Mouse (Mus musculus) gastrocnemius, adult 8-10 months (tissue): Measurements from ENCODE around the gene Snrnp25. TPM values are rescaled to one million over a fixed set of nuclear protein-coding genes. Genes with fewer than 3 reads are reported as not detected.

Experiments used
- DNase-seq, 2 experiments: peaks; one replicate each; pipeline ENCODE4 v3.0.0; 2022; ENCODE audit warnings: low spot score in 2 of 2
- total RNA-seq, 4 experiments: library from RNA; stranded (reverse); gene quantifications; 2 replicates each; pipeline ENCODE4 v1.2.4; 2022

The Snrnp25 gene
- total RNA-seq, 4 experiments from 2014 or later: 9.4 to 12.5 (median 10.0) TPM

DNA sequence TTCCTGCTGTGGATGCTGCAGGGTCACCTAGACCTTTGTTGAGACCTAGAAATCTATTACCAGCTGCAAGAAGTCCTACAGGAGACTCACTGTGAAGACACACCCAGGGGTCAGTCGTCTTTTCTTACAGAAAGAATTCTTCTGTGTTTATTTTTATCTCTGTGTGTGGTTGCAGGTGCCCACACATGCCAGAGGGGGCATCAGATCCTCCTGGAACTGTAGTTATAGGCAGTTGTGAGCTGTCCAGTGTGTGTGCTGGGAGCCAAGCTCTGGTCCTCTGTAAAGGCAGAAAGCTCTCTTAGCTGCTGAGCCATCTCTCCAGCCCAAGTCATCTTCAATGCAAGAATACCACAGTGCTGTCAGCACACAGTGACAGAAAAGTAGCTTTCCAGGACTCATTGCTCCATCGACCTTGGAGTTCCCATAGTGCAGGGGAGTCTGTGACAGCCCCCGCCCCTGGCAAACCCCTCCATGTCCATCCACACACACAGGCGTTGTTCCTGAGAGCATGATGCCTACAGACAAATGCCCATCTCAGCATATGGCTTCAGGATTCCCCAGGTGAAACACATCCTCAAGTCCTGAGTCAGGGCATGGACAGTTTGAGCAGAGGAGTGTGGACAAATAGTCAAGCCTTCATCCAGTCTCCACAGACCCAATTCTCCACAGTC lies 18.2 kb downstream of the Snrnp25 start:
- no peak for DNase-seq

DNA sequence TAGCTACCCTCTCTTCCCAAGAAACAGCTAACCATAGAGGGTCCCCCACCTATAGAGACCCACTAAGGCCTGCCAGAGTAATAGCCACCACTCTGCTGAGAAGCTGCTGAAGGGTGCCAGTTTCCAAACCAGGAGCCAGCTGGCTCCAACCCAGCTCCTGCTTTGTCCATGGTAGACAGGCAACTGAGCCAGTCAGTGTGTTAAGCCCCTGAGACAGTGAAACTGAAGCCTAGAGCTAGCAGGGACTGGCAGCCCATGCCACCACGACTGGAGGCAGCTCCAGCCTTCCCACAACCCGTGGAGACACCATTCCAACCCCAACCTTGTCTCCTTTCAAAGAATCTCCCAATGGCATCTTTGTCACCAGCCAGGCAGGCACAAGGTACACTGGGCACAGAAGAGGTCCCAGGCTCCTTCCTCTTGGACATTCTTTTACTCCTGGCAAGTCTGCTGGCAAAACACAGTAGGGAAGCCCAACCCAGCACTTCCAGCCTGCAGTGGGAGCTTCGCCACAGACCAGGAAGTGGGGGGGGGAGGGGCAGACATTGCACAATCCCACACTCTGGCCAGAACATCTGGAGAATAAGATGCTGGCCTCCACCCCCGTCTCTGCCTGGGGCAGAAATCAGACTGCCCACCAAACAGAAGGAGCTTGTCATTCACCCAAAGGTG lies 19.4 kb downstream of the Snrnp25 start:
- peak; percentile 82 to 85 for DNase-seq

DNA sequence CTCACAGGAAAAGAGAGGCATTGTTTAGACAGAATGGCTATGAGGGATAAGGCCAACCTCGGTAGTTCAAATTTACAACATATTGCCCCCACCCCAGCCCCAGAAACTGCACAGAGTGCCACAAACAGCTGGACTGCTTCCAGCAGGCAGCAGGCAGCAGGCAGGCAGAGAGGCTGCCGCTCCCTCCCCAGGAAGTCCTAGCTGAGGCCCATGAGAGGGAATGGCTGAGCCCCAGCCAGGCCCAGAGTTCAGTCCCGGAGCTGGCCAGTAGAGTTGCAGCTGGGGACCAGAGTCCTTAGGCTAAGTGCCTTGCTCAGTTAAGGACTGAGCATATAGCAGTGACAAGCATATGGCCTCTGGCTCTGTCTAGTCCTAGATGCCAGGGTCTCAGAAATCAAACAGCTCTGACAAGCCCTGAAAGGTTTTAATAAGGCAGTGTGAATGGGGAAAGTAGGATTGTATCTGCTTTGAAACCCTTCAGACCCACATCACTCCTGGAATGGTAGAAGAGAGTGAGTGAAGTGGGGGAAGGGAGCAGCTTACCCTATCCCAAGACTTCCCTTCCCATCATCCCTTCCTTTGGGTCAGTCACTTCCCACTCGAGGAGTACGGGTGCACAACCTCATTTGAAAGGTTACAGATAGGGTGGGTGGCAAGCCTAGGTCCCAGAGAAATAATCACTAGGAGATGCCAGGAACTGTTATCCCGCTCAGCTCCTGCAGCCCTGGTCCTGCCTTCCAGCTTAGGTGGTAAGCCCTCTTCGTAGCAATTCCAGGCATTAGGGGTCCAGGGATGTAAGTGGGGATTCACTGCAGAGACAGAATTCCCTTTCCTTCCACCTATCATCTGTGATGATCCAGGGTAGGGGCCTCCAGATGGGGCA lies 20.2 kb downstream of the Snrnp25 start:
- peak in 1 of 2 experiments; percentile 41 for DNase-seq

DNA sequence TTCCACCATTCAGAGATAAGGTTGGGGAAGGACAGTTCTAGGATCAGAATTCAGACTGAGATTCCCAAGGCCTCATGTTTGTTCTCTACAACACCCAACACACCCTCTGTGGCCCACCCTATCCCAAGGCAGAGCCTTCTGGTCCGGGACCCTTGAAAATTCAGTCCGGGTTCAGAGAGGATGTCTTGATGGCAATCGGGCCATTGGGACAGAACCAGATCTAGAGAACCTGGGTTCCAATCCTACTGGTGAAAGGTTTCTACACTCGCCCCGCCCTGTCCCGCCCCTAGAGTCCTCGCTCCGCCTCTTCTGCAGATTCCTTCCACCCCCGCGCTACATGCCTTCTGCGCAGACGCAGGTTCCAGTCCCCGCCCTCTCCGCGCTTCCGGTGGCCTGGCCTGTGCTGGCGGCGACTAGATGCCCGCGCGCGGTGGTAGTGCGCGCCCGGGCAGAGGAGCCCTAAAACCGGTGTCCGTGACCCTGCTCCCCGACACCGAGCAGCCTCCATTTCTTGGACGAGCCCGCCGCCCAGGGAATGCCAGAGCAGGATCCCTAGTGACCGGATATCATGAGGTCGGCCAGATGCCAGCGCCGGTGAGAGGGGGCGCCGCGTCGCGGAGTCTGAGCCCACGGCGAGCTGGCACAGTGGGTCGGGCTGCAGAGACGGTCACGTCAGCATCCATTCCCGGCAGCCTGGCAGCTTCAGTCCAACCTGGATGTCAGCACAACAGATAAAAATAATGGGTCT lies 21.1 kb downstream of the Snrnp25 start, which contains the start of gene Mpg:
TSS of gene Mpg (plus strand) at position 382 of the 748 bp plus-strand sequence.
- peak; percentile 69 to 86 for DNase-seq

DNA sequence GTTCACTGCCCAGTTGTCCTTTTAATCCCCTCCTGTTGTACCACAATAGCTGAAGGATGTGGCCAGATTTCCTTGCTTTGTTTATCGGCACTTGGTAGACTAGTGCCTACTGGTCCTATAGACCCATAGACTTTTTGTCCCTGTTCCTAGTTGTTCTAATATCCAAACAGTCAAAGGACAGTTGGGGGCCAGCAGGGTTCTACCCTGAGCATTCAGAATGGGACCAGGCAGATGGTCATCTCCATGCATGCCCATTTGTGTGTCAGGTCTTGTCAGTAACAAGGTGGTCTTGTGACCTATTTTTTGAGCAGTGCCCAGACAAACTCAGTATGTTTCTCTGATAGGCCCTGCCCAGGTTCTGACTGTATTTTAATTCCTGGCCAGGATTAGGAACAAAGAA lies 21.8 kb downstream of the Snrnp25 start:
- DNase-seq: no peak

DNA sequence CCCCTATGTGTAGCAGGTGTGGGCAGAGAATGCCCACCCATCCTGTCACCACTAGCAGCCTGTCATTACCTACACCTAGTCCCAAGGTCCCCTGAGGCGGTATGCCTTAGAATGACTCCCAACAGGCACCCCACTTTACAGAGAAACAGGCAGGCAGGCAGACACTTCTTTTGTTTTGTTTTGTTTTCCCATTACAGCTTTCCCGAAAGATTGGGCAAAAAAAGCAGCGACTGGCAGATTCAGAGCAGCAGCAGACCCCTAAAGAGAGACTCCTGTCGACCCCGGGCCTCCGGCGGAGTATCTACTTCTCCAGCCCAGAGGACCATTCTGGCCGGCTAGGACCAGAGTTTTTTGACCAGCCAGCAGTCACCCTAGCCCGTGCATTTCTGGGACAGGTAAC lies 22.3 kb downstream of the Snrnp25 start:
- DNase-seq: no peak

DNA sequence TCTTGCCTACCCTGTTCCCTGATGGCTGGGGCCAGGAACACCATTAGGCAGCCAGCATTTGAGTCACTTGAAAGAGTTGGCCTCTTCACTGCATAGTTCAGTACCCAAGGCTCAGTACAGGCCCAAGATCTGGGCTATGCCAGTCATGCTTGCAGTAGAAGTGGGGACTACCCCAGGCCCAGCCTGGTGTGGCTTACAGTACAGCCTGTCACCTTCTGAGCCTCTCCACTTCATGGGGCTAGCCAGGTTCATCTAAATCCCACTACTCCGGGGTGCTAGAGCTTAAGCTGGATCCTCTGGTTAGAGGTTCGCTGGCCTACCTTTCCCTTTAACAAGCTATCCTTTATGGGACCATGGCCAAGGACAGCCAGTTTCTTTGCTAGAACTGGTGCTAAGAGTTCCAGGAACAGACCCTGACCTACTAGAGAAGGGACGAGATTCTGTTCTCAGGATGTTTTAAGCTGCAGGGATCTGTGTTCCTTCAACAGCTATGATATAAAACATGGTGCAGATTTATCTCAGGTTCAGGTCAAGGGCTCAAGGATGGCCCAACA lies 23.2 kb downstream of the Snrnp25 start:
- DNase-seq: no peak

DNA sequence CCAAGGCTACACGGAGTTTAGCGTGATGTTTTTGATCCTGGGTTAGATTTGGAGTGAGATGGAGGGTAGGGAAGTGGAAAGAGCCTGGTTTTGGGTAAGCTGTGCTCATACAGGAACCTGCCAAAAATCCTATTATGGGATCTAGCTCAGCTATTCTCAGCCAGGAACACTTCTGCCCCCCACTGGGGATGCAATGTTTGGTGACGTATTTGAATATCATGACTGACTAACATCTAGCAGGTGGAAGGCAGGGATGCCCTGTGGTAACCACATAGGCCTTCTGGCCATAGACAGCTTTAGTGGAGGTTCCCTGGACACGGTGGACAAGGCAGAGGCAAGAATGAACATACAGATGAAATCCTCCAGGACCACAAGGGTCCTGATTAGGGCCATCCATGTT lies 25.0 kb downstream of the Snrnp25 start:
- DNase-seq: no peak

DNA sequence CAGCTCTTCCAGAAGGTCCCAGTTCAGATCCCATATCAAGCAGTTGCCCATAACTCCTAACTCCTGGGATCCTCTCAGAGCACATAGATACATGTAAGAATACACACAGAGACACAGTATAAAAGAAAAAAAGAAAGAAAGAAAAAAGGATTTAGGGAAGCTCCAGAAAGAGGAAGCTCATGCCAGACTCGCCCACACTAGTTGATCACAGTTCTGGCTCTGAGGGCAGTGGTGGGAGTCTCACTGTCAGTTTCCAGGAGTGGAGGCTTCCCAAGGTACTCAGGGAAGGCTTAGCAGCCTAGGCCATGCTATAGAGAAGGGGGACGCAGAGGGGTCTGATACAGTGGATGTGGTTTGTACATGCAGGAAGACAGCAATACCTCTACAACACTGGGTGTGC lies 25.9 kb downstream of the Snrnp25 start:
- DNase-seq: no peak

DNA sequence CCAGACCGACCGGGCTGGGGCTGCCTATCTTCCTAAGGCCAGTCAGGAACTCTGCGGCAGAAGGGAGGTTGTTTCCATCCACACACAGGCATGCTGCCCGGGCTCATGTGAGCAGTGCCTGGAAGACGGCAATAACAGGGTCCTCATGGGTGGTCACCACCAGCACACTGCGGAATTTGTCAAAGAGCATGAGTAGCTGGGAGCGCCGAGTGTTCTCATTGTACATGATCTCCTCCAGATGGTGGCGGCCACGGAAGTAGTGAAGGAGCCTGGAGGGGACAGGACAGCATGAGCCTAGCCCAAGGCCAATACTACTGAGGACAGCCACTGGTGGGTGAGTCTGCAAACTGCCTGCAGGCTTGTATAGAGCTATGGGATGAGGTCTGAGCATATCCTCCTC lies 27.6 kb downstream of the Snrnp25 start:
- DNase-seq: no peak

DNA sequence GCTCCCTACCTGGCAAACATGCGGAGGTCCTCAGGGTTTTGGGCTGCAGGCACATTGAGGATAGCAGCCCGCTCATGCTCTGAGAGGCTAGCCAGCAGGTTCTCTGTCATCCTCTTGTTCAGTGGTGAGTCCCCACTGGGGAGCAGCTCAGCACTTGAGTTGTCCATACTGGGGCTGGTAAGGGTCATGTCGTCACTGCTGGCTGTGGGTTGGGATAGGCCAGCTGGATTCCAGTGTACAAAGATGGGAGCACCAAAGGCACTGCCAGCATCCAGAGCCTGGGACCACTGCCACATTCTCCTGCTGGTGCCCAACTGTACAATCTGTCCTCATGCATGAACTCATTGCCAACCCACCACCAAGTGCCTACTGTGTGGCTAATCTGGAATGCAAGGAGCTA lies 28.7 kb downstream of the Snrnp25 start:
- DNase-seq: no peak

DNA sequence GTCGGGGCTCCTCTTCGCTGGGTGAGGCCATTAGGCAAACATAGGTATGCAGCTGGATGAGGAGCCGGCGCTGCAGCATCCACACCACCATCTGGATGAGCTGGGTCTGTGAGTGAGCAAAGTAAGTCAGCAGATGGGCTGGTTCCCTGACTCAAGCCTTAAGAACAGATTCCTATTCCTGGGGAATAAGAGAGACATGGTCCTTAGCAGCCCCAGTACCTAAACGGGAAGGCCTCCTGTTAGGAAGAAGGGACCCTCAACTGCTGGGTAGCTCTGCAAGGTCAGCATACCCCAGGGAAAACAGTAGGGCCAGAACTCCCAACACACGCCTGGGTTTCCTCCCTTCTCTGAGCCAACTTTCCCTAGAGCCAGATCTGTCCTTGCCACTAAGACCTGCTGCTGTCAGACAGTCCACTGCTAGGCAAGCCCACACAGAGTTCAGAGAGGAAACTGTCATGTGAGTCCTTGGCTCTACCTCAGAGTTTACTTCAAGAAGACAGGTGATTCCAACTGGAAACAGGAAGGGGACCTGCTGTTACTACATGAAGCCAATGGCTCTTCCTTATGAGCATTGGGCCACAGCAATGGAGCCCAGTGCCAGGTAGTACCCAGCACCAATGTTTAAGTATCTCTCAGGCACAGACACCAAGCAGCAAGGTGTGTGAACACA lies 29.7 kb downstream of the Snrnp25 start:
- no peak for DNase-seq

DNA sequence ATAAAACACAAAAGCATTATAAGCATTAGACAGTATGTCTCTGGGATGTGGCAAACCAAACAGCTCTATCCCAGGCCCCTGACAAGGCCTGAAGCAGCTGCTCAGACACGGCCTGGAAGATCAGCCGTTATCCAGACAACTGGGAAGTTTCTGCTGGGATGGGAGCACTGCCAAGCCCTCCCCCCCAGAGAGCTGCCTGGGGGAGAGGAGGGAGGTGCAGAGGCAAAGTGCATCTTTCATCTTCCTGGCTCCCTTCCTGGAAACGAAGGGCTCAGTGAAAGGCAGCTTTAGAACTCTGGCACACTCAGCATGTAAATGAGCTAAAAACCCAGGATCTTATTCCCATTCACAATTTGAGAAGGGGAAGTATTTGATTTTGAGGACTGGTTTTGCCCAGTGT lies 30.4 kb downstream of the Snrnp25 start:
- peak in 1 of 2 experiments; percentile 45 for DNase-seq

DNA sequence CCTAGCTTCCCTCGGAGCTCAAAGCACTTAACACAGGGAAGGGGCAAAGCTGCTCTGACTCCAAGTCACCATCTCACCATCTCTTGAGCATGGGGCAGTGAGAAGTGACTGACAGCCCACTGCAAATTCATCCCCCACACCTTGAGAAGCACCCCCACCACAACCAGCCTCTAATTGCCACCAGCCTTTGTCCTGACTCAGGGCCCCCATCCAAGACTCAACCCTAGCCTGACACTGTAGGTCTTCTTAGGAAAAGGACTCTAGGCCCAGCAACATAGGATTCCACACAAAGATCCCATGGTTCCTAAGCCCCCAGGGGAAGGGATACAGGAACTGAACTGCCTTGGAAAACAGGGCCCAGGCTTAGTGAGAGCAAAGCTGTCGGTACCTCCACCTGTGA lies 30.9 kb downstream of the Snrnp25 start:
- no peak for DNase-seq

DNA sequence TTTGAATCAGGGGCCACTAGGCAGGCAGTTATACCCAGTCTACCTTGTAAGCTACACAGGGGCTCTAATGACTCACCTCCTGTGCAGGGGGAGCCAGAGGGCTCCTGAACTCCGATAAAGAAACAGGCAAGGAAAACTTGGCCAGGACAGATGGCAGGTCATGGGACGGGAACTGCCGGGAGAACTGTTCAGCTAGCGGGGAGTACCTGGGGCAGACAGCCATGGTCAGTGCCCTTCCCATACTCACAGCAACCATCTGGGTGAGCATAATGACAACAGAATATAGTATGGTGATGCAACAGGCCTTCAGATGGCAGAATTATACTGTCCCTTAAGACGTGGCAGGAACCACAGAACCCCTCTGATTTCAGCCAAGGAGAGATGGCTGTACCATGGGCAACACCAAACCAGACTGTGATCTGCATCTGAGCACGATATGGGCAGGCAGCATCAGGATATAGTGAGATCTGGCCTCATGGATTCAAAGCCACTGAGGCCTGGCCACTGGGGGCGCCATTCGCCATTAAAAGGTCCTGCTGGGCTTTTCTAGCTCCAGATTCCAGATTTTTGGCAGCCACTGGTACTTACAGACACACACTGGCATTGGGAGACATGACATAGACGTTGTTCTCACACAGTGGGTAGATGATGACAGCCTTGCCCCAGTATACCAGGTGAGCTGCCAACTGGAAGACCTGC lies 31.6 kb downstream of the Snrnp25 start:
- peak; percentile 47 to 55 for DNase-seq

DNA sequence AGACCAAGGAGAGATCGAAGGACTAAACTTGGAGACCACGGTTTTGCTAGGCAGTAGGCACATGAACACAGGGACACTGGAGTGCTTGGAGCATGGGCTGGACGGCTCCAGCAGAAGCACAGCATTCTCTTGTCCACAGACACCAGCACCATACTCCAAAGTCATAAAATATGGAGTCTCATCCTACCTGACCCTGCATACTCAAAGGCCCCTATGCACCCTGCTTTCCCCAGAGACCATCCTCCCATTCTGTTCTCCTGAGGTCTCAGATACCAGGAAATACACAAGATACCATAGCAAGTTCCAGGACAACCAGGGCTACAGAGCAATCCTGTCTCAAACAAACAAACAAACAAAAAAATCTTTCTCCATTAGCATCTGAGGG lies 32.2 kb downstream of the Snrnp25 start:
- no peak for DNase-seq

DNA sequence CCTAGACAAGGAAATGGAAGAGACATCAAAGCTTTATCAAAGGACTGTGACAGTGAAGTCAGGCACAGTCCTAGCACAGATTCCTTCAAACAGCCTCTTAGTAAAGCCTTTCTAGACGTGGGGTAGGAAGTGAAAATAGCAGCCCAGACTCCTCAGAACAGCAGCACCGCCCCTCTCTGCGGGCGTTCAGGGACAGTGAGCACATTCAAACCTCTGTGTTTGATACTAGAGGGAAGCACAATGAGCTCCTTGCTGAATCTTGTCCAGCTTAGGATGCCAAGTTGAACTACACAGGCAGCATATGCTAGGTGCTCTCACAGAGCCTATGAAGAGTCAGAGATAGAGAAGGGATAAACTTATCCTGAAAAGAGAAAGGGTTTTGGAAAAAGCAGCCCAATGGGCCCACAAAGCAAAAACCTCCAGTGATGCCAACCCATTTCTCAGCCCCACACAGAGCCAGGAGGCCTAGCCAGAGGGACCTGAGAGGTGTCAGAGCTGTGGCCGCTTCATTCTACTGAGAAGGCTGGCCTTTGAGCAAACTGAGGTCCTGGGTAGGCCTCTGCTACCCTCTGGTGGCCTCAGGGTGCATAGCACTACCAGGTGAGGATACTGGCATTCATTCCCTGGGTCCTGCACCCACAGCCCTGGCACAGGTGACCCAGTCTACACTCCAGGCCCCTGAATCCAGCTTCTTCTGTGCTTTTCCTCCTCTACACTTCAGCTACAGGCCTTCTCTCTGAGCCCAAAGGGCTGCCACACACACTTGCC lies 33.1 kb downstream of the Snrnp25 start:
- DNase-seq: peak; percentile 49 to 53

DNA sequence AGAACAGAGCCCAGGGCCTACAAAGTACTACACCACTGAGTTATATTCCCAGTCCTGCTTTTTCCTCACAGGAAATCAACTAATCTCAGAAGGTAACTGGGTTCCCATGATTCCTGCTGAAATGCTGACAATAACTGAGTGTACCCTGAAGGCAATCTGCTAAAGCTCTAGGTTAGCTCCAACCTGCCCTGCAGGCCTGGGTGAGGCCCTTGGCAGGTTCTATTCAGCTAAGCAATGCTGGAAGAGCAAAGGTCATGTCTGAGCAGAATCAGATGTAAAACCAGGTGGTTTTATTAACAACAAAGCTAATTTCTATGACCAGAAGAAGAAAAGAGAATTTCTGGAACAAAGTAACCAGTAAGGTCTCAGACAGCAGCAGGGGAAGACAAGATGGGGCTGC lies 36.2 kb downstream of the Snrnp25 start:
- no peak for DNase-seq

DNA sequence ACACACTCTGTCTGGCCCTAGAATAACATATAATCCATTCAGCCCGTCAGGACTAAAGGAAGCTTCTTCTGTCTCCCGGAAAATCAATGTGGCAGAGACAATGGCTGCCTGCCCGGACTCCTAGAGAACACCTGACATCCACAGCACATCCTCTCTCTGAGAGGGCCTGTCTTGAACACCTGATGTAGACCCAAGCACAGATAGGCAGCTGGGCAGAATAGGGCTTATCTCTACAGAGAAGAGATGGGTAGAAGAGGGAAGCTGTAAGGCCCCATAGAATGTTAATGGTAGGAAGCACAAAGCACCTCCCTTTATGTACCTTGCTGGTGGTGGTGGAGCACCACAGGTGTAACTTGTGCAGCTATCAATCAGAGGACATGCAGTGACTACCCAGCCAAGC lies 37.0 kb downstream of the Snrnp25 start:
- no peak for DNase-seq
